Mouse (Mus musculus) myocyte (in vitro differentiated cells): Measurements from ENCODE around the gene Psmd1. TPM values are rescaled to one million over a fixed set of nuclear protein-coding genes. Genes with fewer than 3 reads are reported as not detected.

Source experiments
- H3K27me3 ChIP-seq: one replicate; pipeline ENCODE4 v1.6.1; 2011; ENCODE audit not compliant: control insufficient read depth, insufficient read depth, insufficient read length
- H3K36me3 ChIP-seq: one replicate; pipeline ENCODE4 v1.6.1; 2011; ENCODE audit not compliant: control insufficient read depth, insufficient read depth
- H3K4me2 ChIP-seq: one replicate; pipeline ENCODE4 v1.6.1; 2011; ENCODE audit warnings: low read depth, control low read depth
- H3K4me3 ChIP-seq: one replicate; pipeline ENCODE4 v1.5.1; 2011; ENCODE audit warnings: mild to moderate bottlenecking, control low read depth, moderate library complexity
- H3K79me2 ChIP-seq: one replicate; pipeline ENCODE4 v1.6.1; 2011; ENCODE audit not compliant: control insufficient read depth, insufficient read depth
- H3ac ChIP-seq: one replicate; pipeline ENCODE4 v1.6.1; 2011; ENCODE audit not compliant: control insufficient read depth, insufficient read length
- CEBPB ChIP-seq: IDR thresholded peaks from 2 replicates; pipeline ENCODE4 v1.6.1; 2011; ENCODE audit warnings: mild to moderate bottlenecking, moderate library complexity; ENCODE audit not compliant: poor library complexity, insufficient read depth, severe bottlenecking
- E2F4 ChIP-seq: IDR thresholded peaks from one replicate; pipeline ENCODE4 v1.6.1; 2011; ENCODE audit warnings: mild to moderate bottlenecking, control low read depth, moderate library complexity; ENCODE audit not compliant: insufficient read depth
- MAX ChIP-seq: IDR thresholded peaks from one replicate; pipeline ENCODE4 v1.6.1; 2011; ENCODE audit warnings: low read depth, mild to moderate bottlenecking, control low read depth
- MYOD1 ChIP-seq, 3 experiments: IDR thresholded peaks; one replicate each; pipeline ENCODE4 v1.6.1; 2011; ENCODE audit warnings: control low read depth in 2 of 3, low read depth in 2 of 3, mild to moderate bottlenecking in 2 of 3, moderate library complexity in 1 of 3; ENCODE audit not compliant: insufficient read length in 2 of 3, control insufficient read depth in 1 of 3
- MYOG ChIP-seq, 3 experiments: IDR thresholded peaks; one replicate each; pipeline ENCODE4 v1.6.1; 2011; ENCODE audit warnings: control low read depth in 2 of 3, low read depth in 2 of 3, mild to moderate bottlenecking in 2 of 3; ENCODE audit not compliant: insufficient read length in 2 of 3, control insufficient read depth in 1 of 3, insufficient read depth in 1 of 3
- POLR2A ChIP-seq: IDR thresholded peaks from one replicate; pipeline ENCODE4 v1.6.1; 2011; ENCODE audit warnings: low read depth, mild to moderate bottlenecking, control low read depth, moderate library complexity; ENCODE audit not compliant: insufficient read length
- POLR2AphosphoS2 ChIP-seq: IDR thresholded peaks from one replicate; pipeline ENCODE4 v1.6.1; 2011; ENCODE audit warnings: low read depth, control low read depth; ENCODE audit not compliant: insufficient read length
- REST ChIP-seq: IDR thresholded peaks from one replicate; pipeline ENCODE4 v1.6.1; 2011; ENCODE audit warnings: mild to moderate bottlenecking, control low read depth, moderate library complexity; ENCODE audit not compliant: insufficient read depth, insufficient read length
- SRF ChIP-seq: IDR thresholded peaks from one replicate; pipeline ENCODE4 v1.6.1; 2011; ENCODE audit warnings: low read depth; ENCODE audit not compliant: control insufficient read depth, insufficient read length
- TCF12 ChIP-seq: IDR thresholded peaks from one replicate; pipeline ENCODE4 v1.6.1; 2011; ENCODE audit warnings: mild to moderate bottlenecking, control low read depth; ENCODE audit not compliant: poor library complexity, insufficient read depth, severe bottlenecking
- TCF3 ChIP-seq: IDR thresholded peaks from one replicate; pipeline ENCODE4 v1.6.1; 2011; ENCODE audit warnings: low read depth, control low read depth; ENCODE audit not compliant: insufficient read length
- USF1 ChIP-seq: IDR thresholded peaks from one replicate; pipeline ENCODE4 v1.6.1; 2011; ENCODE audit warnings: low read depth, mild to moderate bottlenecking, control low read depth, moderate library complexity
- polyA plus RNA-seq: library from polyadenylated mRNA; unstranded; fragments of >200 nt; fragmentation: generic; extraction: Trizol; gene quantifications from one replicate; pipeline ENCODE4 v1.2.1, GENCODE M21; 2012; ENCODE audit warnings: missing spikeins

Gene Psmd1
- polyA plus RNA-seq, 1 experiment, result 97.2 TPM

GRCm38 (mm10) chr1:86182004-86182709 lies 118.0 kb downstream of the Psmd1 start:
- TF ChIP-seq POLR2AphosphoS2, result no peak
- TF ChIP-seq CEBPB, result no peak
- no peak for TF ChIP-seq E2F4
- TF ChIP-seq MYOD1 (IDR thresholded peaks at IDR 0.05; ENCODE audit: control insufficient read depth in 1 of 3, insufficient read length in 2 of 3, low read depth in 2 of 3), result no peak
- no peak for TF ChIP-seq REST
- no peak for TF ChIP-seq TCF3
- no peak for TF ChIP-seq MYOG (IDR thresholded peaks at IDR 0.05; ENCODE audit: control insufficient read depth in 1 of 3, insufficient read depth in 1 of 3, insufficient read length in 2 of 3, low read depth in 2 of 3)
- TF ChIP-seq TCF12, result no peak
- no peak for TF ChIP-seq USF1
- no peak for TF ChIP-seq MAX
- TF ChIP-seq SRF, result no peak
- TF ChIP-seq POLR2A, result no peak
- Histone ChIP-seq H3K4me2 (no peak overlapping the region), H3K4me3 (no peak overlapping the region), H3K79me2 (no peaks in the 10 kb centered on the region), H3K36me3 (peaks cover 1% of the 10 kb centered on the region), H3K27me3 (no peaks in the 10 kb centered on the region), H3ac (no peak overlapping the region)

GRCm38 (mm10) chr1:86183577-86184263 lies 119.5 kb downstream of the Psmd1 start:
- Histone ChIP-seq H3ac (no peak overlapping the region), H3K36me3 (no peaks in the 10 kb centered on the region), H3K27me3 (no peaks in the 10 kb centered on the region), H3K4me3 (no peak overlapping the region), H3K4me2 (no peak overlapping the region), H3K79me2 (no peaks in the 10 kb centered on the region)
- TF ChIP-seq POLR2AphosphoS2 (no peak), MAX (no peak), TCF12 (no peak), TCF3 (no peak), SRF (no peak), POLR2A (no peak), REST (no peak), MYOG (IDR thresholded peaks at IDR 0.05; ENCODE audit: control insufficient read depth in 1 of 3, insufficient read depth in 1 of 3, insufficient read length in 2 of 3, low read depth in 2 of 3) (no peak), E2F4 (no peak), MYOD1 (IDR thresholded peaks at IDR 0.05; ENCODE audit: control insufficient read depth in 1 of 3, insufficient read length in 2 of 3, low read depth in 2 of 3) (no peak), CEBPB (no peak), USF1 (no peak)

DNA sequence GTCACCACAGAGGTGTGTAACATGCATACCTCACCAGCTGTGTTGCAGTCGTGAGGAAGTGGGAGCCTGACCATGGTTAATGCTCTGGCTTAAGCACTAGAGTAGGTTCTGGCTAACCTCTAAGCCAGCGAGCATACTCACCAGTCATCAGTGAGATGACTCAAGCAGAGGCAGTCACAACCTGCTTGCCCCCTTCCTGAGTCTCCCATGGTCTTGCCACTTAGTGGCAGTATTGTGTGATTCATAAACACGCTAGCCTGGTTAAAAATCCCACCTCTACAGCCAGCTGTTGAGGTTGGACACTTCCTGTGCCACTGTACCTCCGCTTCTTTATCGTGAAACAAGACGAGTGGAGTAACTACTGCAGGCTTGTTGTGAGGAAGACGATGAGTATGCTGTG lies 122.6 kb downstream of the Psmd1 start:
- Histone ChIP-seq H3K79me2 (no peaks in the 10 kb centered on the region), H3K4me3 (no peak overlapping the region), H3K36me3 (no peaks in the 10 kb centered on the region), H3K27me3 (no peaks in the 10 kb centered on the region), H3K4me2 (no peak overlapping the region), H3ac (no peak overlapping the region)
- no peak for TF ChIP-seq REST
- TF ChIP-seq SRF, result no peak
- TF ChIP-seq CEBPB, result no peak
- TF ChIP-seq TCF12, result no peak
- no peak for TF ChIP-seq MAX
- no peak for TF ChIP-seq POLR2A
- no peak for TF ChIP-seq TCF3
- no peak for TF ChIP-seq MYOG (IDR thresholded peaks at IDR 0.05; ENCODE audit: control insufficient read depth in 1 of 3, insufficient read depth in 1 of 3, insufficient read length in 2 of 3, low read depth in 2 of 3)
- TF ChIP-seq USF1, result no peak
- TF ChIP-seq E2F4, result no peak
- TF ChIP-seq MYOD1 (IDR thresholded peaks at IDR 0.05; ENCODE audit: control insufficient read depth in 1 of 3, insufficient read length in 2 of 3, low read depth in 2 of 3), result no peak
- TF ChIP-seq POLR2AphosphoS2, result no peak

DNA sequence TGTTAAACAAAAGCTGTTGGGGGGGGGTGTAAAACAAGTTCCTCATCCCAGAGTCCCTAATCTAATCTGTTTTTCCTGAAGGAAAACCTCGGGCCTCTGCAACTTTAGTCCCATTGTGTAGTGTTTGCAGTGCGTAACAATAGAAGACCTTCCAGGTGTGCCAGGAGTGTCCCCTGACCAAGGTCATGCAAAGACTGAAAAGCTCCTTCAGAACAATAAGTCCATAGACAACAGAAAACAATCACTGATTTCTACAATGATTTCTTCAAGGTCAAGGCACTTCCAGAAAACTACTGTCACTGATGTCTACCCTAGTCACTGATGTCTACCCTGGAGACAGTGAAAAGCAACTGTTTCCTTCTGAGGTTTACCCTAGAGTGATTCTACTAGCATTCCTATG lies 123.7 kb downstream of the Psmd1 start:
- TF ChIP-seq USF1, result no peak
- TF ChIP-seq MYOD1 (IDR thresholded peaks at IDR 0.05; ENCODE audit: control insufficient read depth in 1 of 3, insufficient read length in 2 of 3, low read depth in 2 of 3), result no peak
- no peak for TF ChIP-seq TCF12
- no peak for TF ChIP-seq SRF
- TF ChIP-seq CEBPB, result no peak
- TF ChIP-seq POLR2AphosphoS2, result no peak
- TF ChIP-seq REST, result no peak
- no peak for TF ChIP-seq MYOG (IDR thresholded peaks at IDR 0.05; ENCODE audit: control insufficient read depth in 1 of 3, insufficient read depth in 1 of 3, insufficient read length in 2 of 3, low read depth in 2 of 3)
- Histone ChIP-seq H3K4me2 (no peak overlapping the region), H3K36me3 (no peaks in the 10 kb centered on the region), H3K79me2 (no peaks in the 10 kb centered on the region), H3K4me3 (no peak overlapping the region), H3K27me3 (no peaks in the 10 kb centered on the region), H3ac (no peak overlapping the region)
